Mouse (Mus musculus) layer of hippocampus, postnatal 36 days (tissue): ENCODE measurements around the gene Cpn1. TPM values are rescaled to one million over a fixed set of nuclear protein-coding genes. Genes with fewer than 3 reads are reported as not detected.
A peak's percentile ranks its signal among the peaks of the same experiment; 100 is the strongest.

Experiments used
- DNase-seq, 2 experiments: peaks; one replicate each; pipeline ENCODE4 v3.0.0; 2022
- total RNA-seq, 2 experiments: library from RNA; stranded (reverse); gene quantifications; 2 replicates each; pipeline ENCODE4 v1.2.3; 2021

Cpn1 gene
- total RNA-seq, 2 experiments from 2014 or later, result 0.33 TPM; not detected in 1

DNA sequence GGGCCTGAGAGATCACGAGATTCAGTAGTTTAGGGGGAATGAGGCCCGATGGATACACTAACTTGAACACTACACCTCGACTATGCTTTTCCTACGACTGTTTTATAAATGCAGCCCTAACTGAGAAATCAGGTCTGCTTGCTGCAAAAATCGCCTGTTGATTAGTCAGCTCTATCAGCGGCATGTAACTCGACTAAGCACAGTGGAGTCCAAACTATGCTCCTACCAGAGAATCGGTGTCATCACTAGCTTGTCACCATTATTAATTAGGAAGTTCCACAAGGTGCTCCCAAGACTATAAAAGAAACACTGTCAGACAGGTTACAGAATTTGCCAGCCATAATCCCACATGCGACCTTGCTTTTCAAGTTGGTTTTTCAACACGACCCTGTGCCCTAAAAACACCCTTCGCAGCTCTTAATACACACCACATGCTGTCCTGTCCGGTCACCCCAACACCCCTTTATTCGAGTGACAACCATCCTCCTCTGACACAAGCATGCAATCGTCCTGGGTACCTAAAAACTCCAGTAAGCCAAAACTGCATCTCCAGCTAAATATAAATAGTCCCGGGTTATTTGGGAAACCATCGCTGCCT is 47.1 kb downstream of the Cpn1 start:
- no peak for DNase-seq

DNA sequence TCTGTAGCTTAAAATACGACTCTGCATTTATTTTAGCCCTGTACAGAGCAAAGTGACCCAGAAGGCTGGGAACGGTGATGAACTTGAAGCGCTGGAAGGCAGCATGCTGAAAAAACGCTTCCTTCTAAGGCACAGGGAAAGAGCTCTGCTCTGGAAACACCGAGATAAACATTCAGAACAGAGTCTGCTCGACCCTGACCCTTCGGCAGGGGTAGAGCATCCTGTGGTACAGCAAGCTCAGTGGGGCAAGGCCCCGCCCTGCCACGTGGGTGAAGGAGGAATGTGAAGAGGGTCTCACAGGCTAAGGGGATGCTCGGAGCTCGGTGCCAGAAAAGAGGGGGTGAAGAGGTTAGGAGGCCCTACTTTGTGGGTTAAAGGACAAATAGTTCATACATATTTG is 48.0 kb downstream of the Cpn1 start:
- DNase-seq, result no peak

DNA sequence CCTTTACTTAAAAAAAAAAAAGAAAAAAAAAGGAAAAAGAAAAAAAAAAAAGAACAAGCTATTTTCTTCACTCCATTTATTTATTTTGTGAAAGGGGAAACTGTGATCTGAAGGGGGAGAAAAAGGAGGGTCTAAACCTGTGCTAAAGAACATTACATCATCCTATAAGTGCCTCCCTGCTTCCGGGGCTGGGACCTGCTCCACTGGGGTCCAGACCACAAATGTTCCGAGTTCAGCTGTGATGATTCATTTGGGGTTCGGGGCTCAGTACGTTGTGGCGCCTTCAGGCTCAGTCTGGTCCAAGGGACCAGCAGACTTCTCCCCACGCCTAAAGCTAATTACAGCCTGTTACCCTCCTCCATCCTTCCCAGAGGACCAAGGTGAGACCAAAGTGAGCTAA is 55.4 kb downstream of the Cpn1 start:
- no peak for DNase-seq

DNA sequence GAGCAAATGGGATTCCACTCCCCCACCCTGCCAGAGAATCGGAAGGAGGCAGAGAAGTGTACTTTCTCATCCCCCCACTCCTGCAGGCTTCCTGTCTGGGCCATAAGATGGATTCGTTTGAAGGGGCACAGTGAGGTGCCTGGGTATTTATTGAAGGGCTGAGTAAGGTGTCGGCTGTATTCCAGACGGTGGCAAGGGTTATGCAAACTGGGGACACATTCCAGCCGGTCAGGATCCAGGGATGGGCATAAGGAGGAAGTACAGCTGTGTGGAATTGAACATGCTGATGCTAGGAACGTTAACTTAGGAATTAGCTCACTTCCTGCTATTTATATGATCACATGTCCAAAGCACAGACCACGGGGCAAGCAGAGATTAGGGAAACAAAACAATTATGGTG is 56.0 kb downstream of the Cpn1 start:
- DNase-seq, result no peak

DNA sequence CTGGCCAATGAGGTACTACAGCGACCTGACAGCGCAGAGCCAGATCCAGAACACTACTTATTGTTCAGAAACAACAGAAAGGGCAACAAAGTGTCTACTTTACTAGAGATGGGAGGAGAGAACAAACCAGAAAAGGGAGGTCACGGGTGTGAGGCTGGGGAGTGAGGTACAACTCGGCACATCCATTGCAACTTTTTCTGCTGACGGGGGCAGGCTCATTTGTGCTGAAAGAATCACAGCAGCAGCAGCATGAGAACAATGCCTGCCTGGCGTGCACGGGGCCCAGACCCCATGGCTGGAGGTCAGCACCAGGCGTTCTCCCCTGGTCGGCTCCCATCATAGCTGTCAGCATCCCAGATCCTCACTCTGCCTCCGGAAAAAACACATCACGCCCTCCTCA is 56.5 kb downstream of the Cpn1 start:
- no peak for DNase-seq

DNA sequence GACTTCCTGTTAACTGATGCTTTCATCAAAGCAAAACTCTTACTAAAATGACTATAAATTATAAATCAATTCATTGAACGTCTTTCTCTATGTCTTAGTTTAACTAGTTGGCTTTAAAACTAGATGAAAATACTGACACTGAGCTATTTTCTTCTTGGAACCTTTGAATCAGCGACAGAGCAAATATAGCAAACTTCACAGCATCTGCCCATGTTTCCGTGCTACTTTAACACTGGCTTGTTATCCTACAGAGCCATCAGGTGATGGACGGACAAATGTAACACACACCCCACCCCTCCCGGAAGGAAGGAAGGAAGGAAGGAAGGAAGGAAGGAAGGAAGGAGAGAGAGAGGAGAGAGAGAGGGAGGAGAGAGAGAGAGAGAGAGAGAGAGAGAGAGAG is 58.4 kb downstream of the Cpn1 start:
- DNase-seq, result no peak

- peak; percentile 20 to 23 for DNase-seq
These were observed 59.3 kb downstream of the Cpn1 start for GRCm38 (mm10) chr19:43927057-43927456.

DNA sequence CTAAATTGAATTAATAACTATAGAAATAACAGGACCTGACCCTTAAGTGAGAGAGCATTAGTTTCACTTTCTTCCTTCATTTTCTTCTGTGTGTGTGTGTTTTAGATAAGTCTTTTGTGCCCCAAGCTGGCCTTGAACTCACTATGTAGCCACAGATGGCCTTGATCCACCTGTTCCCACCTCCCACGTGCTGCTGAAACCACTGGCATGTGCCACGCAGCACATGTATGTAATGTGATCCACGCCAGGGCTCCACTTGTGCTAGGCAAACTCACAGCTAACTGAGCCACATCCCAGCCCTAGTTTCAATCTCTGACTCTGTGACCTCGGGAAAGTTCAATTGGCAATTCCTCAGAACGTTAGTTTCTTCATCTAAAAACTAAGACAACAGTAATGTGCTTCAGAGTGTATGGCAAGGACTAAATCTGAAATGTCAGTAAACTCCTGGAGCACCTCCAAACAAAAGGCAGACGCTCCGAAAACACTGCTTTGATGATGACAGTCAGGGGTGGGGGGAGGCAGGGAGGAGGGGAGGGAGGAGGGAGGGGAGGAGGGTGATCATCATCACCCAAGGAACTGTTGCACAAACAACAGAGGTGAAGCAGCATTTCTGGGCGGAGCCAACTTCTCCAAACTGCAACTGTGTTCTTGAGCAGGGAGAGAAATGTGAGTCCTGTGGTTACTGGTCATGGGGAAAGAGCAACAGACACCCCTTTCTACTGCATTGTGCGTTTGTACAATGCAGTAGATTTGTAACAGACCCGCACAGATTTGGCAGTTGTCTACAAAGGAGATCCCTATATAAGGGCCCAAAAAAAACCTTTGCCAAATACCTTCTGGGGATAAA is 60.0 kb downstream of the Cpn1 start:
- DNase-seq, result no peak

DNA sequence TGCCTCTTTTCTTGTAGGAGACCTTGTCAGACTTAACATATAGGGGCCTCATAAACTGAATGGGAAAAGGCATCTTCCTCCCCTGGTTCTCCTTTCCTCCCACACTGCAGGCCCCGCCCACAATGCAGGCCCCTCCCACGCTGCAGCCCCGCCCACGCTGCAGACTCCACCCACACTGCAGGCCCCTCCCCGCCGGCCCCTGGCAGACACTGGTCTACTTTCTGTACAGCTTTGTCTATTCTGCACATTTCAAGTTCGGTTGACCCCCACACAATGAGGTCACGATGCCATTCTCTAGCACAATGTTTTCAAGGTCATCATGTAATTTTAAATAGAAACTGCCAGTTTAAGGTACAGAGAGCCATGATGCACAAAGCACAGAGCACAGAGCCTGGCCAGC is 62.0 kb downstream of the Cpn1 start:
- no peak for DNase-seq

- no peak for DNase-seq
These were observed 63.4 kb downstream of the Cpn1 start for GRCm38 (mm10) chr19:43922963-43923362.

DNA sequence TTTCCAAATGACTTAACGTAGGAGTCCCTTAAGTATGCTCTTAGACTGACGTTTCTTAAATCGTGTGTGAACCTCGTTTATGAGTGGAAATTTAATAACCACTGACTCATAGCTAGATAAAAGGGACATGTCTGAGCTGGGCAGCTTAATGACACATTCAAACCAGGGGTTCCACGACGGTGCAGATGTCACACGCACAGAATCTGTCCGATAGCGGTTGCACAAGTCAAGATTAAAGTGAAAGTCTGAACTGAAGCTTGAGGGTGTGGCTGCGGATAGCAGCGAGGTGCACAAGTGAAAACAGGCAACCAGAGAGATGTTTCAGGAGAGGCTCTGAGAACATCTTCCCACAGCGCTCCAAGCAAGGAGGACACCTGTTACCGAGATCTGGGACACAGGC is 64.9 kb downstream of the Cpn1 start:
- DNase-seq, result no peak

GRCm38 (mm10) chr19:43920453-43921300 is 65.7 kb downstream of the Cpn1 start:
- no peak for DNase-seq

DNA sequence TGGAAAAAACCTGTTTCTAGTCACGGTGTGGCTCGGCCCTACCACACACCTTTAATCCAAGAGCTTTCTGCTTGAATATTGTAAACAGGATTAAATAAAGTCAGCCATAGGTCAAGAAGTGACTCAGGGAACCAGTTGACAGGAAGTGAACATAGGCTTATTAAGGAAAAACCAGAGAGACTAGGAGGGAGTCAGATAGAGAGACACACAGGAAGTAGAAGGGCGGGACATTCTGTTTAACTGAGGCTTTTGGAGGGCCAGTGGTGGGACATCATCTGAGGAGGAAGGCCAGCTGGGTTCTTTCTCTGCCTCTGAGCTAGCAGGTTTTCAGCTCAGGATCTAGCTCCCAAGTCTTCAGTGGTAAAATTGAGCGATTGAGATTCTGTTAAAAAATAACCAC is 66.5 kb downstream of the Cpn1 start:
- no peak for DNase-seq

DNA sequence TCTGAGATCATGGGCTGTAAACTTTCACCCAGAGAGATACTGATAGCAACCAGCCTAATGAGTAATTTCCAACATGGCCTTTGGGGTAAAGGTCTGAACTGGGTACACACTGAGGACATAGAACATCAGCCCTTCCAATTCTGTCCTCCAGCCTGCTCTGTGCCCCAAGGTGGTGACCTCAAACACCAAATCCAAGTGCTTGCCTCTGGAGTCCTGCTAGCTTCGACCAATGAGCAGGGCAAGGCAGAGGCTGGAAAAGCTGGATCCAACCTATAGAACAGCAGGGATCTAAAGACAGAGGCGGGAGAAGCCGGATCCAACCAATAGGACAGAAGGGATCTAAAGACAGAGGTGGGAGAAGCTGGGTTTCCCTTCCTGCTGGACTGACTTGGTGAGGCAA is 67.5 kb downstream of the Cpn1 start:
- no peak for DNase-seq

DNA sequence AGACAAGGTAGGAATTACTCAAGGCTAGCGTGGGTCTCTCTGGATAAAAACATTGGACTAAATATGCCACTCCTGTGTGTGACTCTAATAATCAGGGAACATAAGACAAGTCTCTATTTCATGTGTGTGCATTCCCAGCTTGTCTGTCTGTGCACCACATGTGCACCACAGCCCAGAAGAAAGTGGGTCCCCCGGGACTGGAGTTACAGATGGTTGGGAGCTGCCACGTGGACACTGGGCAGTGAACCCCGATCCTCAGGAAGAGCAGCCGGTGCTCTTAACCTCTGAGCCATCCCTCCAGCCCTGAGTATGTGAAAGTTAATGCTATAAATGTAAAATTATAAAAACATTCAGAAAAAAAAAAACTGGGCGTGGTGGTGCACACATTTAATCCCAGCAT is 68.6 kb downstream of the Cpn1 start:
- DNase-seq, result no peak

DNA sequence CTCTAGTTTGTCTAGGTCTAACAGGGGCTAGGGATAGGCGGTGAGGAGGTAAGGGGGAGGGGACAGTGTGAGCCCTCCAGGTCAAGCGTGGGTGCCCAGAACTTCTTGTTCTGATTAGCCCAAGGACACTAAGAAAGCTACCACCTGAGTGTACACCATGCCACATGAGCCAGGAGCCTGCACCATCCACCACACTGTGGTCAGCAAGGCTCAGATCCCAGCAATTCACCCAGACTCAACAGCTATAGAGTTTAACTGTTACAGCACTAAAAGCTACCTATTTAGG is 69.0 kb downstream of the Cpn1 start:
- DNase-seq, result no peak

- no peak for DNase-seq
These were observed 69.6 kb downstream of the Cpn1 start for GRCm38 (mm10) chr19:43916586-43917405.

GRCm38 (mm10) chr19:43915431-43915830 is 70.9 kb downstream of the Cpn1 start:
- DNase-seq, result no peak

DNA sequence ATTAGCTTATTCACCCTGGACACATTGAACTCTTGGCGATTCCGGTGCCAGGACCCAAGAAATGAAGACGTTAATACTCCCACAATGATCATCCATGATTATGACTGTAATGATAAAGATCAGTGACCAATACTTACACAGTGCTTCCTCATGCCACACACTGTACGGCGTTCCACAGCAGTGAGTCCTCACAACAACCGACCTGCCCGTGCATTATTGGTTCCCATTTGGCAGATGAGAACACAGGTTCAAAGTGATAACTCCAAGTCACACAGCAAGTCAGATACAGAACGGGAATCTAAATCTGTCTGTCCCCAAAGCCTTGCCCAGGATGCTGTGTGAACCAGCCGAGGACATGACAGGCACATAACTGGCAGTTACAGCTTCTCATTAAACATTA is 71.4 kb downstream of the Cpn1 start:
- no peak for DNase-seq

DNA sequence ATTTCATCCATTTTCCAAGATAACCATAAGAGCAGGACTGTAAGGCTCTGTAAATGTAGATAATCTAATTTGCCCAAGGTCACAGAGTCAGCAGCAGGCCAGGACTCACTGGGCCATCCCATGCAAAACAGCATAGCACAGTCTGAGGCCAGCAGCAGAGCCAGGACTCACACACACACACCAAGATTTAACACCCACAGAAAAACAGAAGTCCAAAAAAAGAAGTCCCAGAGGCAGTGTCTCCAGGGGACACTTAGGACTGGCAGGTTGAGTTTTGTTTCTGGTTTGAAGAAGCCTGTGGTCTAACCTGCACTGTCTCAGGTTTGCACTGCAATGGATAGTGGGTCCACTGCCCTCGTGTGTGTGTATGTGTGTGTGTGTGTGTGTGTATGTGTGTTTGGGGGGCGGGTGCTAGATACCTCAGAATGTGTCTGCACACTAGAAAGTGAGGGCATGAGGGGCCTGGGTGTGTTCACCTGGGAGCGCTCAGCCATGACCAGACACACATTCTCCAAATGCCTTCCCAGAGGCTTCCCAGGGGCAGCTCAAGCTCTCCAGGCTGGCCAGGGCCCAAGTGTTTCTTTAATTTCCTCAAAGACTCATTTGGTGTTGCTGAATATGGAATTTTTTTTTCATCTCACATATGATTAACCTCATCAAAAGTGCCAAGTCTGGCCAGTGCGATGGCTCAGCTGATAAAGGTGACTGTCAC is 73.4 kb downstream of the Cpn1 start:
- no peak for DNase-seq

DNA sequence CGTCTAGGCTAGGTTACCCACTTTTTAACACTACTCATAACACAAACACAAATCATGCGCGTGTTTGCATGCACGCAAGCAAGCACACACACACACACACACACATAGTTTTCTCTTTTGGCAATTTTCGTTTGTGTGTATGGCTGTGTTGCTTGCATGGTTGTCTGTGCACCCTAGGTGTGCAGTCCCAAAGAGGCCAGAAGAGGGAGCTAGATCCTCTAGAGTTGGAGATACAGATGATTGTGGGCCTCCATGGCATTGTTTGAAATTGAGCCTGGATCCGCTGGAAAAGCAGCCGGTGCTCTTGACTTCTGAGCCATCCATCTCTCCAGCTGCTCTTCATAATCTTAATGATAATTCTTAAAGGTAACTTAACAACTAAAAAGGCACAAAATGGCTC is 79.9 kb downstream of the Cpn1 start:
- DNase-seq, result no peak
